Mouse (Mus musculus): ENCODE data around the gene Cyb561a3. TPM values are rescaled to one million over a fixed set of nuclear protein-coding genes. Genes with fewer than 3 reads are reported as not detected.

Cyb561a3 gene
- polyA plus RNA-seq, 1 experiment from 2014 or later = 21.6 TPM

DNA sequence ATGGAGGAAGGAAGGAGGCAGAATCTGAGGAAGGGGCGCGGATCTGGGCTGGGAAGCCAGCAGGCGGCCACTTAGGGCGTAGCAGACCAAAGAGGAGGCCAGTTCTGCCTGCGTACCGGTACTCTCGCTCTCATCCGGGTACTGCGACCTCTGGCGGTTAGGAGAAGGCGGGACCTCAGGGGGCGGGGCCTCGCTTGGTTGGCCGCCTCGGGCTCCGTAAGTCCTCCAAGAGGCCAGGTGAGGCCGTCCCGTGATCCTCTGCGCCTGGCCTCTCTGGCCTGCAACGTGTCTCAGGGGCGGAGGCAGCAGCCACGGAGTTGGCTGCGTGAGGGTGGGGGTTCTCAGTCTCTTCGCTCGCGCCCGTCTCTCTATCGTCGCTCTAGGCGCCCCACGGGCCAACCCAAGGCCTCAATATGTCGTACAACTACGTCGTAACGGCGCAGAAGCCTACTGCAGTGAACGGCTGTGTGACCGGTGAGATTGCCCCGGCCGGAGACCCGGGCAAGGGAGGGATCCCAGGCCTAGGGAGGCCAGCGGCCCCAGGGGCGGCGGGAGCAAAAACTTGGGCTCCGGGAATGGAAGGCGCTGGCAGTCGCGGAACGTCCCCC lies 28.4 kb downstream of the Cyb561a3 start, which contains the start of the genes Ddb1 and Tkfc:
TSS of gene Ddb1 (plus strand) at position 35 of the 608 bp plus-strand sequence.
TSS of gene Tkfc (minus strand) at position 362 of the 608 bp plus-strand sequence.
- H3K4me2 ChIP-seq (replicated peaks; ENCODE audit: low read depth, low read length) = peak within 1 kb of the TSS; percentile 75
- no peaks in the 10 kb centered on the region for H3K27me3 ChIP-seq (ENCODE audit: insufficient read depth, low read length)
- peak within 1 kb of the TSS; percentile 99 for H3K4me3 ChIP-seq (ENCODE audit: low read length)
- H3K9me3 ChIP-seq (ENCODE audit: low read length) = no peaks in the 10 kb centered on the region
- peaks cover 27% of the 10 kb centered on the region for H3K4me1 ChIP-seq (ENCODE audit: insufficient read depth, low read length)
- peak within 1 kb of the TSS; percentile 97 for H3K9ac ChIP-seq (replicated peaks; ENCODE audit: low read length)
- H3K27ac ChIP-seq (ENCODE audit: low read length) = peak within 1 kb of the TSS; percentile 96
- WGBS = under 1% methylated on average over 49 of the region's 49 CpGs
- H3K36me3 ChIP-seq (ENCODE audit: insufficient read depth, low read length) = peaks cover 24% of the 10 kb centered on the region
- ATAC-seq (ENCODE audit: low FRiP score, low TSS enrichment) = peak; percentile 96

DNA sequence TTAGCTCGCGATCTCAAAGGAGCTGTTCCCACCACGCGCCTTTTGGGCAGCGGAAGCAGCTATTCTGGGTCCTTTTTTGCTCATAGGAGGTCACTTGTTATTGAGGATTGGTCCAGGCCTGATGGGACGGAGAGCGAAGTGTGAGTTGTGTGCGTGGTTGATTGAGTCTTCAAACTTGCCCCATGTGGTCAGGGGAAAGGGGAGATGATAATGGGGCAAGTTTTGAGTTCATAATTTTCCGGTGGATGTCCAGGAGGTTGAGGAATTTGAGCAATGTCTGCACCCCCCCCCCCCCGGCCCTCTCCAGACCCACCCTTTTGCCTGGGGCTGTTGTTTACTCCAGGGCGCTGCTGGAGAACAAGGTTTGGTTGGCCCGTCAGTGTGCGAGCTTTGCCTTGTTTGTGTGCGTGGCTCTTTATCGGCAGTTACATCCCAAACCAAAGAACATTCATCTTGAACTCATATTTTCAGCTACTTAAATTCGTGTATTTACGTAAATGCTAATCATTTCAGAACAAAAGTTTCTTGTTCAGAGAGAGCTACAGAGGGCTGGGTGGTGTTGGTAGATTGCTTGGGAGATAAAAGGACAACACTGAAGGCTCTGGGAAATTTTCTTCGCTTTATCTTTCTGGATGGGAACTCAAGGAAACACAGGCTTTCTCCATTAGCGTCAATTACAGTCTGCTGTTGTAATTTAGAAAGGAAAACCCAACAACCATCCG lies 29.1 kb downstream of the Cyb561a3 start:
- peak overlapping the region; percentile 94 for H3K27ac ChIP-seq (ENCODE audit: low read length)
- ATAC-seq (ENCODE audit: low FRiP score, low TSS enrichment) = peak; percentile 10; the same call in 1 of the 2 replicates
- peaks cover 31% of the 10 kb centered on the region for H3K36me3 ChIP-seq (ENCODE audit: insufficient read depth, low read length)
- no peaks in the 10 kb centered on the region for H3K27me3 ChIP-seq (ENCODE audit: insufficient read depth, low read length)
- WGBS = 6% methylated on average over 20 of the region's 20 CpGs
- H3K9ac ChIP-seq (replicated peaks; ENCODE audit: low read length) = peak overlapping the region; percentile 97
- peak overlapping the region; percentile 60 for H3K4me2 ChIP-seq (replicated peaks; ENCODE audit: low read depth, low read length)
- peaks cover 27% of the 10 kb centered on the region for H3K4me1 ChIP-seq (ENCODE audit: insufficient read depth, low read length)
- H3K4me3 ChIP-seq (ENCODE audit: low read length) = peak overlapping the region; percentile 99
- no peaks in the 10 kb centered on the region for H3K9me3 ChIP-seq (ENCODE audit: low read length)

GRCm38 (mm10) chr19:10608573-10609240 lies 31.7 kb downstream of the Cyb561a3 start:
- no peak for ATAC-seq (ENCODE audit: low FRiP score, low TSS enrichment)
- Histone ChIP-seq H3K9ac (replicated peaks; ENCODE audit: low read length) (no peak overlapping the region), H3K4me2 (replicated peaks; ENCODE audit: low read depth, low read length) (no peak overlapping the region), H3K4me3 (ENCODE audit: low read length) (no peak overlapping the region), H3K27ac (ENCODE audit: low read length) (no peak overlapping the region), H3K36me3 (ENCODE audit: insufficient read depth, low read length) (peaks cover 56% of the 10 kb centered on the region), H3K27me3 (ENCODE audit: insufficient read depth, low read length) (no peaks in the 10 kb centered on the region), H3K9me3 (ENCODE audit: low read length) (no peaks in the 10 kb centered on the region), H3K4me1 (ENCODE audit: insufficient read depth, low read length) (peaks cover 16% of the 10 kb centered on the region)
- WGBS = 81% methylated on average over 5 of the region's 5 CpGs

- Histone ChIP-seq H3K9ac (replicated peaks; ENCODE audit: low read length) (peak within 1 kb of the TSS; percentile 71), H3K36me3 (ENCODE audit: insufficient read depth, low read length) (peaks cover 13% of the 10 kb centered on the region), H3K27ac (ENCODE audit: low read length) (peak within 1 kb of the TSS; percentile 45; the same call in 1 of the 2 replicates), H3K9me3 (ENCODE audit: low read length) (no peaks in the 10 kb centered on the region), H3K27me3 (ENCODE audit: insufficient read depth, low read length) (no peaks in the 10 kb centered on the region; the same call in 1 of the 2 replicates), H3K4me3 (ENCODE audit: low read length) (peak within 1 kb of the TSS; percentile 50), H3K4me2 (replicated peaks; ENCODE audit: low read depth, low read length) (peak within 1 kb of the TSS; percentile 94), H3K4me1 (ENCODE audit: insufficient read depth, low read length) (peaks cover 13% of the 10 kb centered on the region)
- WGBS = 2% methylated on average over 32 of the region's 32 CpGs
- peak; percentile 81 for ATAC-seq (ENCODE audit: low FRiP score, low TSS enrichment)
Measured at GRCm38 (mm10) chr19:10634106-10634871, 57.3 kb downstream of the Cyb561a3 start, which contains the start of gene Vwce. Vwce (plus strand) TSS chr19:10634213.

DNA sequence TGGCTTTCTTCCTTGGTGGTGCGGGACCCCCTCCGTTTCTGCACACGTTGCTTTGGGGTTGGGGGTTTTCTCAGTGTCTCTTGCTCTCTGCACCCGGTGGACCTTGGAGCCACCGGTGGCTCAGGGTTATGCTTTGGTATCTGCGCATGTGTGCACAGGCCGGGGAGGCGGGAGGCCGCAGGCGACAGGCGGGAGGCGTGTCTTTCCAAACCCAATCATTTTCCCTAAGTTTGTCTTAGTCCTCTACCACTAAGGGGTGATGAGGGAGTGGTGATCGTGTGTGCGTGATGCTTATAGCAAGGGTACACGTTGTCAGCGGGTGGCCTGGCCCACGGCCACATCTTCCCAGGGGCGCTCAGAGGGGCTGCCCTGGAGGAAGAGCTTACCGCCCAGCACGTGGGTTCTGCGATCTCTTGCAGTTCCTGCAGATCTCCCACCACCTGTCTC lies 57.9 kb downstream of the Cyb561a3 start:
- peak; percentile 88 for ATAC-seq (ENCODE audit: low FRiP score, low TSS enrichment)
- H3K4me3 ChIP-seq (ENCODE audit: low read length) = peak overlapping the region; percentile 50
- H3K9ac ChIP-seq (replicated peaks; ENCODE audit: low read length) = peak overlapping the region; percentile 71
- H3K9me3 ChIP-seq (ENCODE audit: low read length) = no peaks in the 10 kb centered on the region
- H3K4me1 ChIP-seq (ENCODE audit: insufficient read depth, low read length) = peaks cover 13% of the 10 kb centered on the region
- WGBS = 2% methylated on average over 21 of the region's 21 CpGs
- H3K27me3 ChIP-seq (ENCODE audit: insufficient read depth, low read length) = no peaks in the 10 kb centered on the region; the same call in 1 of the 2 replicates
- peak overlapping the region; percentile 94 for H3K4me2 ChIP-seq (replicated peaks; ENCODE audit: low read depth, low read length)
- H3K36me3 ChIP-seq (ENCODE audit: insufficient read depth, low read length) = peaks cover 7% of the 10 kb centered on the region
- H3K27ac ChIP-seq (ENCODE audit: low read length) = 0 out of 2 replicates have a peak overlapping the region, but pooled peaks have one; percentile 45

DNA sequence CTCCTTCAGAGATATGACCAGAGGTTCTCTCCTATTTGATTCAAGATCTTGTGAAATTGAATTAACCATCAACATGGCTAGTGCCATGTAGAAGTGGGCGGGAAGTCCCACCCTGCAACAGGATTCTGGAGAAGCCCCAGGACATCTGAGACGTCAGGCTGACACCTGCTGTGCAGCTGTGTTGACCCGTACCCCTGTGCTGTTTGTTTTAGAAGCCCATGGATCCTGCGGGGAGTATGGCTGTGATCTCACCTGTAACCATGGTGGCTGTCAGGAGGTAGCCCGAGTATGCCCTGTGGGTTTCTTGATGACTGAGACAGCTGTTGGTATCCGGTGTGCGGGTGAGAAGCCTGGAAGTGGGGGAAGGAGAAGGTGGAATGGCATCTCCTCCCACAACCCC lies 60.9 kb downstream of the Cyb561a3 start:
- WGBS = 40% methylated on average over 7 of the region's 7 CpGs

DNA sequence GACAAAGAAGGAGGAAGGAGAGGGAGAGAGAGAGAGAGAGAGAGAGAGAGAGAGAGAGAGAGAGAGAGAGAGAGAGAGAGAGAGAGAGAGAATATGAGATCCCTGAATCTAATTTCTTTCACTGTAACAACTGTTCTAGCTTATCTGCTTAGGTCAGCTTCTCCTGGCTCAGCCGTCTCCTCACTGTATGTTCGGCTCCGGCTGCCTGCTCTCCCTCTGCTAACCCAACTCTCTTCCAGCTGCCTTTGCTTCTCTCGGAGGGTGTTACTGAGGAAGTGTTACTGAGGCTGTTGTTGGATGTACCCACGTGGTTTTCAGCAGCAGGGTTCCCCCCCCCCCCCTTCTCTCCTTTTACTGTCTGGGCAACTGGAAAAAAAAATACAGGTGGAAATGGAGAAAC lies 63.1 kb downstream of the Cyb561a3 start:
- H3K4me3 ChIP-seq (ENCODE audit: low read length) = no peak overlapping the region
- H3K4me1 ChIP-seq (ENCODE audit: insufficient read depth, low read length) = peaks cover 3% of the 10 kb centered on the region
- H3K4me2 ChIP-seq (replicated peaks; ENCODE audit: low read depth, low read length) = peak overlapping the region; percentile 34
- no peaks in the 10 kb centered on the region for H3K36me3 ChIP-seq (ENCODE audit: insufficient read depth, low read length)
- H3K9ac ChIP-seq (replicated peaks; ENCODE audit: low read length) = 0 out of 2 replicates have a peak overlapping the region, but pooled peaks have one; percentile 31
- no peak overlapping the region for H3K27ac ChIP-seq (ENCODE audit: low read length)
- no peaks in the 10 kb centered on the region for H3K9me3 ChIP-seq (ENCODE audit: low read length)
- no peak for ATAC-seq (ENCODE audit: low FRiP score, low TSS enrichment)
- no peaks in the 10 kb centered on the region; the same call in 1 of the 2 replicates for H3K27me3 ChIP-seq (ENCODE audit: insufficient read depth, low read length)
- 3% methylated on average over 5 of the region's 5 CpGs for whole genome bisulfite sequencing

More for the DNA sequence above, 60.9 kb downstream of the Cyb561a3 start:
- no peaks in the 10 kb centered on the region for H3K36me3 ChIP-seq (ENCODE audit: insufficient read depth, low read length)
- ATAC-seq (ENCODE audit: low FRiP score, low TSS enrichment) = no peak
- no peaks in the 10 kb centered on the region; the same call in 1 of the 2 replicates for H3K27me3 ChIP-seq (ENCODE audit: insufficient read depth, low read length)
- H3K27ac ChIP-seq (ENCODE audit: low read length) = no peak overlapping the region
- H3K4me1 ChIP-seq (ENCODE audit: insufficient read depth, low read length) = peaks cover 13% of the 10 kb centered on the region
- no peaks in the 10 kb centered on the region for H3K9me3 ChIP-seq (ENCODE audit: low read length)
- H3K4me2 ChIP-seq (replicated peaks; ENCODE audit: low read depth, low read length) = no peak overlapping the region
- no peak overlapping the region for H3K9ac ChIP-seq (replicated peaks; ENCODE audit: low read length)
- no peak overlapping the region for H3K4me3 ChIP-seq (ENCODE audit: low read length)

GRCm38 (mm10) chr19:10640589-10641378 lies 63.8 kb downstream of the Cyb561a3 start:
- Histone ChIP-seq H3K9ac (replicated peaks; ENCODE audit: low read length) (no peak overlapping the region), H3K4me3 (ENCODE audit: low read length) (no peak overlapping the region), H3K9me3 (ENCODE audit: low read length) (no peaks in the 10 kb centered on the region), H3K4me2 (replicated peaks; ENCODE audit: low read depth, low read length) (peak overlapping the region; percentile 34), H3K27ac (ENCODE audit: low read length) (no peak overlapping the region), H3K27me3 (ENCODE audit: insufficient read depth, low read length) (no peaks in the 10 kb centered on the region), H3K36me3 (ENCODE audit: insufficient read depth, low read length) (no peaks in the 10 kb centered on the region), H3K4me1 (ENCODE audit: insufficient read depth, low read length) (no peaks in the 10 kb centered on the region)
- WGBS = 39% methylated on average over 13 of the region's 13 CpGs
- ATAC-seq (ENCODE audit: low FRiP score, low TSS enrichment) = peak; percentile 43; the same call in 1 of the 2 replicates
